Mouse (Mus musculus): Measurements from ENCODE around the gene Garnl3. TPM values are rescaled to one million over a fixed set of nuclear protein-coding genes. Genes with fewer than 3 reads are reported as not detected.
A peak's percentile ranks its signal among the peaks of the same experiment; 100 is the strongest.

Garnl3 gene
- total RNA-seq, 2 experiments from 2014 or later = not detected

DNA sequence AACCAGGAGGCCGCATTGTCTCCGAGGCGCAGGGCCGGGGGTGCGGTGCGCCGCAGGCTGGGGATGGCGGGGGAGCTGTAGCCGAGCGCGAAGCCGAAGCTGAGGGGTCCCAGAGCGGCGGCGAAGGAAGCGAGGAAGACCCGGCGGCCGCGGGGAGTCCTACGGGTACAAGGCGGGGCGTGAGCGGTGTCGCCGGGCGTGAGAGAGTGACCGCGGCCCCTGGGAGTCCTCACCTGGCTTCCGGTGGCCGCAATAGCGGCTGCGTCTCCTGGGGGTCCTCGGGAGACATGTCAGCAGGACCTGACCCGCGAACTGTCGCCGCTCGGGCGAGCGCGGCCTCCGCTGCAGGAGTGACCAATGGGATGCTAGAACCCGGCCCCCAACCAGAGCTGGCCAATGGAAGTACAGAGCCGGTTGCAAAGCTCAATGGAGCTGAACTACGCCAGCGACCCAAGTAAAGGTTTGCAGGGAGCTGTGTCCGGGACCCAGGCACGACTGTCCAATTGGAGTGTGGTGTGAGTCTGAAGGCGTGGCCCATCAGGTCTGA is 149.7 kb downstream of the Garnl3 start, which contains the start of gene Slc2a8:
Gene Slc2a8 (minus strand): TSS at position 359 of the 547 bp plus-strand sequence.
- ATAC-seq (replicated peaks; ENCODE audit: poor library complexity, severe bottlenecking) = peak; percentile 97

DNA sequence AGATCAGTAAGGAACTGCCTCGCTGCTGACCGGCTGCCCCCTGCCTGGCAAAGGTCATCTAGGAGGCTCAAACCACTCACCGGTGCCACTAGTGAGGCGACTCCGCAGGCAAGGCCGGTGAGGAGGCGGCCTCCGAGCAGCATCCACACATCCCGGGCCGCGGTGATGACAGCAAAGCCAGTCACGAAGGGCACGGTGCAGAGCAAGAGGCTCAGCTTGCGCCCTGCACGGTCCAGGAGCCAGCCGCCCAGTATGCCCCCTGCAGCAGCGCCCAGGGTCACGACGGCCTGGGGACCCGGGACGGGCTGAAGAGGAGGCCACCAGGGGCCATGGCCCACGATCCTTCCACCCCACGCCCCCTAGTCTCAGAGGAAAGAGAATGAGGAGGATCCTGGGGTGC is 150.2 kb downstream of the Garnl3 start:
- ATAC-seq (replicated peaks; ENCODE audit: poor library complexity, severe bottlenecking) = peak; percentile 17

DNA sequence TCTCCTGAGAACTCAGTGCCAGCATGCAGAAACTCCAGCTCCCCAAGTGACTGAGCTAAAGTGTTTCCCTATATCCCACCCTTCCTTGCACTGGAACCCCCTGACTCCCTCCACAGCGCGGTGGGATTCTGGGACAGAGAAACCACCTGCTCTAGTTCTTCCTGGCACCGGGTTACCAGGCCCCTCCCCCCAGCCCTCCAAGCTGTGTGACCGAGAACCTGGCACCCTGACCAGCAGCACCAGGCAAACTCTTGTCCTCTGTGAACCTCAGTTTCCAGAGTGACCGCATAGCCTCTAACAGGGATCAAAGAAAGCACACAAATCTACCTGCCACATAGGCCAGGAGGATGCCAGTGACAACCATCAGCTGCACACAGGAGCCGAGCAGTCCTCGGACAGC is 151.8 kb downstream of the Garnl3 start:
- ATAC-seq (replicated peaks; ENCODE audit: poor library complexity, severe bottlenecking) = no peak

DNA sequence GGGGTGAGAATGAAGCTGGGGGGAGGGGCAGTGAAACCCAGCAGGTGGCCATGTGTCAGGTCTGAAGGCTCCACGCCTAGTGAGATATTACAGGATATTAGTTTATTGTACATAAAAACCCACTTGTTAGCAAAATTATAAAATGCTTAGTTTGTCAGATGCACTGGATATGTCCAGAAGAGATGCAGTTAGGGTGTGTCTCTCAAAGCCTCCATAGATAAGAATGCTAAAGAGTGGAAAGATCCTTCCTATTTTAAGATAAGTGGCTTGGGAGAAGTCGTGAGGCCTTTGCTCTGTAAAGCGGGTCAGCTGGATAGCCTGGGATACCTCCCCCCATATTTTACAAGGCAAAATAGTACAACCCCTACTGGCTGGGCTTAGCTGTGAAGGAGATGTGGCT is 152.8 kb downstream of the Garnl3 start:
- no peak for ATAC-seq (replicated peaks; ENCODE audit: poor library complexity, severe bottlenecking)

DNA sequence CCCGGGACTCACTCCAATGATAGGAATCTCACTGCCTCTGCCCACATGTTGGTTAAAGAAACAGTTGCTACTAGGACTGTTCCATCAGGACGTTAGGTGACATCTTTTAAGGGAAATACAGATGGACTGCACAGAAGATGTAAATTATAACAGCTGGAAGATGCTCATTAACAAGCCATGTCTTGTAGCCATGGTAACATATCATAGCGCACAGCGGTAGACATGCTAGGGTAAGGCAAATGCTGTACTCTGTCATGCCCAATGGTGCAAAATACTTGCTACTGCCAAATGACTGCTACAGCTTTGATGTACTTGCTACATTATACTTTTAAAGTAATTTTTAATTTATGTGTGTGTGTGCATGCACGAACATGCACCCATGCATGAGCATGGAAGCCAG is 154.3 kb downstream of the Garnl3 start:
- no peak for ATAC-seq (replicated peaks; ENCODE audit: poor library complexity, severe bottlenecking)

DNA sequence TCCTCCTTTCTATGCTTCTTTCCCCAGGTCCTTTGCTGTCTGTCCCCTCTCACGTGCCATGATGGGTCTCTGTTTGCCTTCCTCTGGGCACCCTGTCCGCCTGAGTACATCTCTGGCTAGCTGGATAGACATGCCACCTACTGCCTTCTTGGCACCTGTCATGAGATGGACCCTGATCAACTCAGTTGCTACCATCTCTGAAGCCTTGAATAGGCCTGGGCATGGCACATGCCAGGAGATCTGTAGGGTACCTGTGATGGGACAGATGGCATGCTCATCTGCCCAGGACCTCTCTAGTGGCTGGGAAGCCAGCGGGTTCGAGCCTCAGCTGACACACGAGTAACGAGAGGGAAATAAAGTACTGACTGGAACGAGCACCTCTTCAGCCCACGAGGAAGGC is 157.2 kb downstream of the Garnl3 start:
- ATAC-seq (replicated peaks; ENCODE audit: poor library complexity, severe bottlenecking) = no peak

DNA sequence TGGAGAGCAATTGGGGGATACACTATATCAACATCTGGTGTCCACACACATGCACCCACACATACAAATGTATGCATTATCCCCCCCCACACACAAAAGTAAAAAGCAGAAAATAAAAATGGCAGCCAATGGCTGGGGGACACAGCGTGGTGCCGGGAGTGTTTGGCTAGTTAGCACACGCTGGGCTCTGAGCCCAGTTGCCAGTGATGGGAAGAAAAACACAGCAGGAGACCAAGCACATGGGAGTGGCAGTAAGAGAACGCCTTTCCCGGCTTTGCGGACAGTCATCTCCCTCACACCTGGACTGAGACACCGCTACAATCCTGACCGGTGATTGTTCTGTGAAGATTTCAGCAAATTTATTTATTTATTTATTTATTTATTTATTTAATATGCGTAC is 160.2 kb downstream of the Garnl3 start:
- ATAC-seq (replicated peaks; ENCODE audit: poor library complexity, severe bottlenecking) = no peak

DNA sequence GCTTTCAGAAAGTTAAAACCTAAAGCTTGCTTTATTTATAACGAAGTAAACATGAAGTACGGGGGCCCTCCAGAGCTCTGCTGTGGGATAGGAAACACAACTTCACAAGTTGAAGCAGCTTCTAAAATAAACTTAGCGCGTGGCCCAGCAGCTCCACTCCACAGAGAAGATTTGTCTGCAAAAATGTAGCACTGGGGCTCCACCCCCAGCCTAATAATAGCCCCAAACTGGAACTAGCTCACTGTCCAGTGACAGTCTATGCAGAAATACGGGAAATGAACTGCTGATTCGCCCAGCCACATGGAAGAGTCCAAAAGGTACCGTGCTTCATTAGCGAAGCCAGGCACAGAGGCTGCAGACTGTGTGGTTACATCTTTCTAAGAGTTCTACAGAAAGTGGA is 162.1 kb downstream of the Garnl3 start:
- no peak for ATAC-seq (replicated peaks; ENCODE audit: poor library complexity, severe bottlenecking)

DNA sequence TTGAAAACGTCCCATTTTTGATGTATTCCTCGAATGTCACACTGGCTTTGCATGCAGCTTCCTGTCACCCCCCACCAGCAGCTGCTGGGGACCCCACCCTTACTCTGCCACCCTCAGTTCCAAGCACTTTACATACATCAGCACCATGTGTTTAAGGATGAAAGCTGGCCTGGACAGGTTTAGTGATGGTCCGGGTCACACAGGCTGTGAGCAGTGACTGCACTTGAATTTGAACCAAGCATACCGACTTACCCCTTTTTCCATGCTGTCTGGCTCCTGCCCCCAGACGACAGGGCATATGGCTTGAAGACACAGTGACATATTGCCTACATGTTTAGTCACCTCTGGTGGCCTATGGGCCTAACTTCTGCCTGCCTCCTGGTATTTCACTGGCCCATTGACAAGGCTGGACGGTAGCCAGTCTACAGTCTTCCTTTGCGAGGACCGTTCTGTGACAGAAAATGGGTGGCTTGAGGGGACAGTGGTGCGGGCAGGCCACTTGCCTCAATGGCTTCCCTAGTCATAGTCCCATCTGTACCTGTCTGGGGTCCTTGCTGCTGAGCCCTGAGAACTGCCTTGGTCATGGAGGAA is 163.3 kb downstream of the Garnl3 start:
- no peak for ATAC-seq (replicated peaks; ENCODE audit: poor library complexity, severe bottlenecking)

DNA sequence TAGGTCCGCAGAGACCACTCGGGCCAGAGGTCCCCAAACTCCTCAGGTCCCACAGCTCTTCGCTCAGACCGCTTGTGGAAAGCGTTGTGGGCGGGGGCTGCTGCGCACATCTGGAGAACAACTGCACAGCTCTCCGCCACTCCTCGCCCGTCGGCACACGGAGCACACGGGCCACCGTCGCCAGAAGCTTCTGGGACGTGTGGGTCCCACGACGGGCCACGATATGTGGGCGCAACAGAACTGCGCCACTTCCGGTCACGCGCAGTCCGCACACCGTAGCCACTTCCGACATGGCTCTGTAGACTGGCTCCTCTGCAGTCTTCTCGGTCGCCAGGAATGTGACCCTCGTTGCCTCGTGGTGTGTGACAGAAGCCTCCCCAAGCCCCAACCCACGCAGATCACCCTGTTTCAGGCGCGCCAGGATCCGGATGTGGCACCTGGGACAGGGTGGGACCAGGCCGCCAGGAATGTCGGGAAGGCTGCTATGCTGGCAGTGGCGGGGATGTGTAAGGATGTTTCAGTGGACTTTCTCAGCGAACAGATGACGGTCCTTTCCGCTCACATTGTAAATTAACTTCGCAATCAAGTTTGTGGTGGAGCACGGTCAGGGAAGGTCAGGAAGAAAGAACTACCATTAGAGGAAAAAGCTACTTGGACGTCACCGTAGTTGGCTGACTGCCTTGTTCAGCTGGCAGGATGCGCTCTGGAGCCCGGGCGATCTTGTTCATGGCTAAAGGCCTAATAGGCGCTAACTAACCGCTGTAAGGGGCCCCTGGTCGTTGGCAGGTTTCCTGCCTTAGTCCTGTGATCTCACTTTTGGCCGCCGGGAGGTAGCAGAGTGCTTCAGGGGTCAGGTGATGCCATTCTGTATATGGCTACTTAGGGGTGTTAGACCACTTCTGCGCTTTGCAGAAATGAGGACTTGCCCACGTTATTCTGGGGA is 164.5 kb downstream of the Garnl3 start:
- ATAC-seq (replicated peaks; ENCODE audit: poor library complexity, severe bottlenecking) = peak; percentile 70

DNA sequence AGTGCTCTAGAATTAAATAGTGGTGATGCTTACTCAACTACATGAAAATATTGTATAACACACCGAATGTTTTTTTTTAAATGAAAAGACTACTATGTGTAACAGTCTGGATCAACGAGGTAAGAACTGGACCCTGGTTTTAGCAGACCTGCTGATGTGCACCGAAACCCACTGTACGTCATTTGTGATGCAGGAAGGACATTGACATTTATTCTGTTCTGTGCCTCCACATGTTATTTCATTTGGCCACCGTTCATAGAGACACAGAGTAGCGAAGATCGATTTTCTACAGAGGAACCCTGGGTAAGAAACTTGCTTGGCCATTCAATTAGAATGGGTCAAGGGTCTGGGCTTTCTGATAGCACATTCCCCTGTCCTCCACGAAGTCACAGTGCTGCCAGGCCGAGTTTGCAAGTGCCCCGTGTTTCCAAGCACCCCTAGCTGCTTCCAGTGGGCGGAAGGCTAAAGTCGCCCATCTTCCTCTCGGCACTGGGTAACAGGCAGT is 165.2 kb downstream of the Garnl3 start:
- ATAC-seq (replicated peaks; ENCODE audit: poor library complexity, severe bottlenecking) = no peak

DNA sequence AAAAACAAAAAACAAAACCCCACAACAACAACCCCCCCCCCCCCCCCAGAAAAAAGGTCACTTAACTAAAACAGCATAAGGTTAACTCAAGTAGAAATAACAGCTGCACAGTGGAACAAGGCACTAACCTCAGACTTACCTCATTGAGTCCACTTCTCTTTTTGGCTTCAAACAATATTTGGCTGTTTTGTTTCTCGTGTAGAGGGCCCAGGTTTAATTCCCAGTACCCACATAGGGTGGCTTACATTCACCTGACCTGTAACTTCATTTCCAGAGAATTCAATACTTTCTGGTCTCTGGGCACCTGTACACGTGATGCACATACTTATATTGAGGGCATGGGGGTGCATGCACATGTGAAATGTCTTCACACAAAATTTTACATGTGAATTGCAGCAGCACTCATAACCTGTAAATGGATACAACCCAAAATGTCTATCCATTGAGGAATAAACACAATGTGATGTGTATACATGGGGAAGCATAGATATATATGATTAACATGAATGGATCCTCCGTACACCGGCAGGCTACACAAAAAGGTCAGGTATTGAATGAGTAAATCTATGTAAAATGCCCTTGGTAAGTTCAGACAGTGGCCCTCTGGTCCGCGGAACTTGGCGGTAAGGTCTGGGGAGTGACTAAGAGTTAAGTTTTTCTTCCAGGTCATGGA is 165.8 kb downstream of the Garnl3 start:
- ATAC-seq (replicated peaks; ENCODE audit: poor library complexity, severe bottlenecking) = no peak

DNA sequence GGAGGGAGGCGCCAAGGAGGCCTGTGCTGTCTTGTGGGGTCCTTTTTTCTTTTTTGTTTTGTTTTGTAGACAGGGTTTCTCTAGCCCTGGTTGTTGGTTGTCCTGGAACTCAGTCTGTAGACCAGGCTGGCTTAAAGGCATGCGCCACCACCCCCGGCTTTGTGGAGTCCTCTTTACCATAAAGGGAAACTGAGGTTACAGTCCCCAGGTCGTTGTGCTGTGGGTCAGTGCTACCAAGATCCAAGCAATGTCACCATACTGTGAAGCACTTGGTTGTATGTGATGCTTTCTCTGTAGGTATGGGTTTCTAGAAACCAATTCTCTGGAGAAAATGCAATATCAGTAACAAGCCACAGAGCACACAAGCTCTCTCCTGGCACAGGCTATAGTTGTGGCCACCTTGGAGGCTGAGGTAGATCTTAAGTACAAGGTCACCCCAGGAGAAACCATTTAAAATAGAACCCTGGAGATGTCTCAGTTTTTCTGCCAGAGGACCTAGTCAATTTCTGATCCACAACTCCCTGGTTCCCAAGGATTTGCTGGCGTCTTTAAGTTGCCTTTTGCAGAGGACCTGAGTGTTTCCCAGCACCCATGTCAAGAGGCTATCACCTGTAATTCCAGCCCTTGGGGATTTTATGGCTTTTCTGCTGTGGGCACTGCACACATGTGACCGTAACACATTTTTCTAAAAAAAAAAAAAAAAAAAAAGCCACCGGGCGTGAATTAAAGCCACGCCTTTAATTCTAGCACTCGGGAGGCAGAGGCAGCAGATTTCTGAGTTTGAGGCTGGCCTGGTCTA is 166.6 kb downstream of the Garnl3 start:
- ATAC-seq (replicated peaks; ENCODE audit: poor library complexity, severe bottlenecking) = no peak

DNA sequence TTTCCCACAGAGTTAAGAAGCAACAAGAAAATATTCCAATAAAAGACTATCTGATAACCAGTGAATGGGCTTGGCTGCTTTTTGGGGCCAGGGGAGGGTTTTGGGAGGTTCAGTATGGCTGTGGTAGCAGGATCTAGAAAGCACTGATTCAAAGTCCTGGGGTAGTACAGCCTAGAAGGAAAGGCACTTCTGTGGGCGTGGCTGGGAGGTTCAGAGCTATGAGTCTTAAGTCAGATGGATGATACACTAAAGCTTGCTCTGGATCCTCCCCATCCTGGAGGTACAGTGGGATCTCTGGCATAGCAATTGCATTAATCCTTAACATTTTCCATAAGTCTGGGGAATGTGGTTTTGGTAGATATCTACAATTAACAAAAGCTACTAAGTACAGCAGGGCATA is 167.5 kb downstream of the Garnl3 start:
- ATAC-seq (replicated peaks; ENCODE audit: poor library complexity, severe bottlenecking) = no peak

DNA sequence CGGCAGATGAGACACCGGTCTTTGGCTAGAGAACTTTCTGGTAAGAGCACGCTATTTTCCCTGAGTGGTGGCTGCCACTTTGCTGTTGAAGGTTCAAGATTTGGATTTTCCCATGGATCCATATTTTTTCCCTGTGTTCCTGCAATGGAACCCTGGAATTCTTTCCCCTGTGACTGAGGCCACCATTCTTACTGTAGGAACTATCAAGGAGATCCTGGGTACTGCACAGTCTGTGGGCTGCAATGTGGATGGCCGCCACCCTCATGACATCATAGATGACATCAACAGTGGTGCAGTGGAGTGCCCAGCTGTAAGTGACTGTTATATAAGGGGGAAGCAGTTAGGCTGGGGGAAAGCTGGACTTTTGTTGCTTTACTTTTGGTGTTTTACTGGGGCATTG is 167.9 kb downstream of the Garnl3 start:
- no peak for ATAC-seq (replicated peaks; ENCODE audit: poor library complexity, severe bottlenecking)

DNA sequence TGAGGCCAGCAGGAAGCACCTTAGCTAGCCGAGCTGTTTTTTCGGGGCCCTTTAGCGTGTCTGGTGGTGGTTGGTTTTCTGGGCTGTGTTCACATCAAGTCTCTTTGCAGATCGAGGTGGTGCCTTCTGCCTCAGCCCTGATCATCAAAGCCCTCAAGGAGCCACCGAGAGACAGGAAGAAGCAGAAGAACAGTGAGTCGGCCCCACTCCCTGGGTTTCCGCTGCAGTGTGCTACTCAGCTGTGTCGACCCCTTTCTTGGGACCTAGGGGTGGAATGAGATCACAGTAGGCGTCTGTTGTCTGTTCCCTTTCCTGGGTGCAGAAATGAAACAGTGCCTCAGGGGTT is 168.6 kb downstream of the Garnl3 start:
- no peak for ATAC-seq (replicated peaks; ENCODE audit: poor library complexity, severe bottlenecking)

DNA sequence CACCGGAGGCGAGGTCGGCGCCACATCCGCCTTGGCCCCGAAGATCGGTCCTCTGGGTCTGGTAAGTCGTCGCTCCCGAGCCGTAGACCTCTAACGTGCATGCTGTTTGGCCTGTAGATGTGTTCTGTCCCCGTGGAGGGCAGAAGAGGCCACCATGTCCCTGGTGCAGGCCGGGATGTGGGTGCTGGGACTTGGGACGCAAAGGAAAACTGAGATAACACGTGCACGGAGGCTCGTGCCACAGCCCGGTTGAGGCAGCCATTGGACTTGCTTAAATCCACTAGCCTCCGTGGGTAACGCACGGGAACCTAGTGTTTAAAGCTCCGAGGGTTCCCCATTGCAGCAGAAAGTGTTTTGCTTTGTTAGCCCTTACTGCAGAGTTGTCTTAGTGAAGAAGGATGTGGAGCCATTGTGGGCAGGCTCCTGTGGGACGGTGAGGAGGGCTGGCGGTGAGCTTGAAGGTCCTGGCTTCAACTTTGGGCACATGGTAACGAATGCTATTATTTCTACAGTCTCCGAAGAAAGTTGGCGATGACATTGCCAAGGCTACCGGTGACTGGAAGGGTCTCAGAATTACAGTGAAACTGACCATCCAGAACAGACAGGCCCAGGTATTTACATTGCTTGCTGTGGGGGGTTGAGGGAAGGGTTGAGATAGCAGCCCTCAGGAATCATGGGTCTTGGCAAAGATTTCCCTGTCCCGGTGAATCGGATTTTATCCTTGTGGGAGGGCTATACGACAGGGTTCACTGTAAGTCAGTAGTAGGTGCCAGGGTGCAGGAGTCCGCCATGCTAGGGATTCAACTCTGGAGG is 169.2 kb downstream of the Garnl3 start:
- ATAC-seq (replicated peaks; ENCODE audit: poor library complexity, severe bottlenecking) = no peak

DNA sequence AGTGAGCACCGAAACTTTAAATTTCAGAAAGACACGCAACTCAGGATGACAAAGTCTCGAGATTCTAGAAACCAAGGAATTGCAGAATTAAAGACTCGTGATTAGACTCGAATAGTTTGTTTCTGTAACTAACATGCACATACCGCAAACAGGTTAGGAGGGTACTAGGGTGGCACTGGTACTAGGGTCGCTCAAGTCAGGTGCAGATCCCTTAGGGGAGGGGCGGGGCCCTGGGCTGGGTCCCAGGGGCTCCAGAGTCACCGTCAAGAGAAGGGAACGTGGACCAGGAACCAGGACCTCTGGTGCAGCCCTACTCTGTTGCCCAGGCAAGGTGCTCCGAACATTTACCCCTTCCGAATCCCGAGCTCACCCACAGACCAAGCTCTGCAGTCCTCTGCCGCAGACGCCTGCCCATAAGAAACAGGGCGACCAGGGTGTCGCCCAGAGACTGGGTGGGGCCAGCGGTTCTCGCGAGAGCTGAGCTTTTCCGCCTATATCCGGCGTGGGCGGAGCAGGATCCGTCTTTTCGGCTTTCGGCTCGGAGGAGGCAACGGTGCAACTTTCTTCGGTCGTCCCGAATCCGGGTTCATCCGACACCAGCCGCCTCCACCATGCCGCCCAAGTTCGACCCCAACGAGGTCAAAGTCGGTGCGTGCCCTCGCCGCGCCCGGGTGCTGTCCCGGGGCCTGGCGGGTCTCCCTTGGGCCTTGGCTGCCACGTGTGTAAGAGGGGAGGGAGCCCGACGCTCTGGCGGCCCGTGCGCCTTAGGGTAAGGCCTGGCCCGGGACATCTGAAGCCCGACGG is 170.1 kb downstream of the Garnl3 start, which contains the start of the genes Rpl12 and Lrsam1:
Gene Rpl12 (plus strand): TSS at position 368 of the 804 bp plus-strand sequence.
Gene Lrsam1 (minus strand): TSS at position 423 of the 804 bp plus-strand sequence.
- ATAC-seq (replicated peaks; ENCODE audit: poor library complexity, severe bottlenecking) = peak; percentile 83
